Mouse (Mus musculus): Measurements from ENCODE around the gene Rnls. TPM values are rescaled to one million over a fixed set of nuclear protein-coding genes. Genes with fewer than 3 reads are reported as not detected.

Gene Rnls
- total RNA-seq, 2 experiments from 2014 or later: 2.0 TPM; not detected in 1

DNA sequence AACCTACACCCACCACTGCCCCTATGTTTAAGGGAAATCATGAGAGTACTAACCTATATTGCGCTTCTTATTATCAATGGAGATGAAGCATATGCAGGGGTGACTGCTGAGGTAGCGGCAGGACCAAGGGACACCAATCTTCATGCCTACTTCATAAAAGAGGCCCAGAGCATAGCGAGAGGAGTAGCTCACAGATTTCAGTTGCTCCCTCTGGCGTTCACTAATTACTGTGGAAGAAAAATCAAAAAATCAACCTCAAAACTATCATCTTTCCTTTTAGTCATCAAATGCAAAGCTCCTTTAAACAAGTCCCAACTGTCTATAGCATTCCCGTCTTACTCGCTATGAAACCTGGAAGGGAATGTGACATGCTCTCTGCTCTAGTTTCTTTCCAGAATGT is 189.7 kb downstream of the Rnls start:
- ATAC-seq (replicated peaks; ENCODE audit: poor library complexity, severe bottlenecking): no peak

DNA sequence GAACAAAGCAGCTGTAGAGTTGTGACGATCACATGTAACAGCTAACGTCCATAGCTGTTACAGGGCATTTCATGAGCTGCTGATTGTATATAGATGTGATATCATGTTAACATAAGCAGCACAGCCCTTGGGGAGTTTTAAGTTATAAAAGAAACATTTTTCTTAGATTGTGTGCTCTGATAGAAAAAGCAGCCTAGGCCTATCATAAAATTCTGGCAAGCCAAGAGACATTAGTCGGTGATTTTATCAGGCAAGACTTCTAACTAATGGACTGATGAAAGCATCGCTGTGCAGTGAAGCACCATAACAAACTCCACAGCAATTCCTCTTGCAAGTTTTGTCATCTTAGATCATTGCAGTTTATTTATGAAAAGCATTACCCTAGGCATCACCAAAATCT is 190.9 kb downstream of the Rnls start:
- no peak for ATAC-seq (replicated peaks; ENCODE audit: poor library complexity, severe bottlenecking)

DNA sequence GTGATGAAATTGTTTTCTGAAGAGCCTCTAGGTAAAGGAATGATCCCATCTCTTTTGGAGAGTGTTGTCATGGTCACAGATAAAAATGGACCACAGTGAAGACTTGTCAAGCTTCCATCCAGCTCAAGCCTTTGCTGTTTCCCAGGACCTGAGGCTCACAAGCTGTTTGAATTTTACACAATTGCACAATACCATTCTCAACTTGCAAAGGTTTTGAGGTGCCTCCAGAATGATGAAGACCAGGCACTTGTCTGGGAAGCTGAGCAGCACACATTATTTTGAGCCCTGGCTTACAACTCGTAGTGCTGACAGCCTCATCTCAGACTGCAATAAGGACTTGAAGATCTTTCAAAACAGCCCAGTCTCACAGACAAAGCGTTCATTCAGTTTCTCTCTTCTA is 200.0 kb downstream of the Rnls start:
- no peak for ATAC-seq (replicated peaks; ENCODE audit: poor library complexity, severe bottlenecking)

DNA sequence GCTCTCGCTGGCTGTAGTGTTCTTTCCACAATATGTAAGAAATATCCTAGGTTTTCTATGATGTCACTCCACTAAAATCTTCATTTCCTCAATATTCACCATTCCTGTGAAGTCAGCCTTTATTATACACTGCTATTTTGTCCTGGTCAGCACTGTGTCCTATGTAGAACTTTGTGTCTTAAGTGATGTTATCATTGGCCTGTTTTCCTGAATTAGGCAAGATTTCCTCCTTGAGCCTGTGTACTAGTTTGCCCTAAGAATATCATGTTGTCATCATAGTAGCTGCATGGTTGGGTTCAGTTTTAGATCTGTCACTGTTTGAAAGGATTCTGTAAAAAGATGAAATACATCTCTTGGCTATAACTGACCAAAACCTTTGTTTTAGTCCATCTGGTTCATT is 203.3 kb downstream of the Rnls start:
- ATAC-seq (replicated peaks; ENCODE audit: poor library complexity, severe bottlenecking): no peak

DNA sequence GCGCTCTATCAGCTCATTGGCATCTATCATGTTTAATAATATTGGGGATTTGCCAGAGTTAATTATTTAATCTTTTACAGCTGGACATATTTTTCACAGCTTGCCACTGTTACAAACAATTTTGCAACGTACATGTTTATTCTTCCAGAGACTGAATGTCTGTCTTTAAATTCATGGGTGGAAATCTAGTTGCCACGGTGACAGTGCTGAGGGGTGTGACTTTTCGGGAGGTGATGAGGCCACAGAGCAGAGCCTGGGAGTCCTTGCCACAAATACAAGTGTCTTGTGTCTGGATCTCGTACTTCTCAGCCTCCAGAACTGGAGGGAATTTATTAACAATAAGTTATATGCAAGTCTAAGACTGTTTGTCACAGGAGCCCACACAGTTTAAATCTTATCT is 212.5 kb downstream of the Rnls start:
- ATAC-seq (replicated peaks; ENCODE audit: poor library complexity, severe bottlenecking): no peak

DNA sequence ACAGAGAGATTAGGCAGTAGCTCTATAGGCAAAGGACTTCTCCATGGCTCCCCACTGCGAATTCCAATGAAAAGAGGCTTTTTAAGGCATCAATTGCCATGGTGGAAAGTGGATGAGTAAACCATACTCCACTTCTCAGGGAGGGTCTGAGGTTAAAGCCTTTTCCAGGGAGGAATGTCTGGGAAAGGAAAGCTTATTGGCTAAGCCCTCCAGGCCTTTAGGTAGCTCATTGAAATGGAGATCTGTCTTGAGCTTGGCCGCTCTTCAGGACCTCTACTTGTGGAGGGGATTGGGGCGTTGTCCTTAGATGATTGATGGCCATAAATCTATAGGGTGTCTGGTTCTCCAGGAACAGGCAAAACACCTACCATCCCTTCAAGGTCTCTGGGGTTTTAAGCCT is 213.2 kb downstream of the Rnls start:
- ATAC-seq (replicated peaks; ENCODE audit: poor library complexity, severe bottlenecking): no peak

DNA sequence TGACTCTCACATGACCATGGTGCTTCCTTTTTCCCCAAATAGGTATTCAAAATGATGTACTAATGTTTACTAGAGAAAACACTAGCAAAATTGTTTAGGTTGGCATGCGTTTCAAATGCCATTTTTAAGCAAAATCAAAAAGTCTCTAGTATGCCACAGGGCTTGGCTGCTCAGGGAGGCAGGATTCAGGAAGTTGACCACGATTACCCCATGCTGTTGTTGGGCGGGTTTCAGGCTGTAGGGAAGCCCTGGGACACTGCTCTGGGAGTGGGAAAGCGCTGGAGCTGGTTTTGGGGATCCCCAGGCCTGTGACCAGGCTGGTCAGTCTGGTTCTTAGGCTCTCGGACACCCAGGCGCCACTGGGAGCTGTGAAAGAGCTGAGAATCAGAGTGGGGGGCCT is 213.7 kb downstream of the Rnls start:
- peak; percentile 61 for ATAC-seq (replicated peaks; ENCODE audit: poor library complexity, severe bottlenecking)

DNA sequence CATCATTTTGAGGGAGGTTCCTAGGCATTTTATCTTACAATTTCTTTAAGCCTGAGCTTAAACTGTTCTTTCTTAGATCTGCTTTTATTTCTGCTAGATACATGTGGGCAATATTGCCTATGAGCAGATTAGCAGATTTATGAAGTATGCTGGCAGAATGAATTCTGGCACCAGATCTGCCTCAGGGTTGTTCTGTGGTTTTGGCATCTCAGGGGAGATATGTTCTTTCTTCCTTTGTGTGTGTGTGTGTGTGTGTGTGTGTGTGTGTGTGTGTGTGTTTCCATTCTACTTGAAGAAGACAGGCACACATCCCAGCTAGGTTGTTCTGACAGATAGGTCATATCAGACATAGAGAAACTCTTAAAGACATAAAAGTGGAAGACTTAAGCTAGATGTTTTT is 218.1 kb downstream of the Rnls start:
- ATAC-seq (replicated peaks; ENCODE audit: poor library complexity, severe bottlenecking): no peak

DNA sequence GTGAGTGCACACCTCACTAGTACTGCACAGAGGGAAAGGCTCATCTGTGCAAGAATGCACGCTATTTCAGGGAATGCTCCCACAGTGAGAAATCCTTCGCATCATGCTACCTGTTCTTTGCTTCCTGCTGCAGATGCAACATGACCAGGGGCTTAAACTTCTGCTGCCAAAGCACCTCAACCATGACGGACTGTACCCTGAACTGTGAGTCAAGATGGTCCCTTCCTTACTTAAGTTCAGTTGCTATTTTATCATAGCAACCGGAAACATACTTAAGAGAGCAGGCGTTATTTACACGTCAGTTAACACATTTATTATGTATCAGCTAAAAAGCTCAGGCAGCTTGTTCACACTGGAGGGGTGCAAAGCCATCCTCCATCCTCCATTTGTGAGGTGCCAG is 222.2 kb downstream of the Rnls start:
- ATAC-seq (replicated peaks; ENCODE audit: poor library complexity, severe bottlenecking): no peak

DNA sequence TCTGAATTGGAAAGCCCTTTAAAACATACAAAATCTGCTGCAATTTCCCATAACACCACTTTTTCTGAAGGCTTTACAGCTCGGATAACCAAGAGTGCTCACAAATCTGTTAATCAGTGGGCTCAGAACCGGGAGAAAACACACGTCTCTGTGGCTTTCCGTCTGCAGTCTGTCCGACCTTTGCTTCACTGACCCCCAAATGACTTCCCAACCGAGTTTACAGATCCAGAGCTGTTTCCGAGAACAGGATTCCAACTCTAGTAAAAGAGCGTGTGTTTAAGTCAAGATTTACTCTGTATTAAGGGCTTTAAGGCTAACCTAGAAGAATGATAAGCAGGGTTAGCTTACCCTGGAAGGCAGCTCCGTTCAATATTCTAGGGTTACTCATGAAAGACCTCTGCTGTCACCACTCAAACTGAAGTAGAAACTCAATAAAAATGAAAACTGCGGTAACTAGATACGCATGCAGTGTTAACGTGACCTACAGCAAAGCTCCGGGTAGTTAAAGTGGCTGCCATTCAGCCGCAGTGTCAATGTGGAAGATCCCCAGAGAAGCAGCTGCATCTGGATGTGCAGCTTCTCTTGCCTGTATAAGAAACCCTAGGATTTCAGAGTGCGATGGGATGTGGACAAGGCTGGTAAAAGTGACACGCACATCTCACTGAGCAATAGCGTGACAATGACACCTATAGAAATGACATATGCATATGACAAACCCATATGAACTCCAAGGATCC is 224.4 kb downstream of the Rnls start:
- ATAC-seq (replicated peaks; ENCODE audit: poor library complexity, severe bottlenecking): no peak

DNA sequence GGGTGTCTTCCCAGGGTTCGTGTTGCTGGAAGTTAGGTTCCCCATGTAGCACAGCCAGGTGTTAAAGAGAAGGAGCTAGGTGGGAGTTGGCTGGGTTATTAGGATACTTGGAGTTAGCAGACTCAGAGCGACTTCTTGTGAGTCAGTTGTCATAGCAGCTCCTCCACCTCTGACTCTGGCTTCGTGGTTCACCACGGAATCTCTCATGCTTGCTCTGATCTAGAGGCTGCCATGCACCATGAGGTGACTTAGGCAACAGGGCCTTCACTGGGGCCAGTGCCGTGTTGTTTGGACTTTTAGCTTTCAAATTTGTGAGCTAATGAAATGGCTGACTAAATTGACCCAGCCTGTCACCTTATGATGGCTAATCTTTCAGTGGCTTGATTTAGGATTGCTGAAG is 227.3 kb downstream of the Rnls start:
- no peak for ATAC-seq (replicated peaks; ENCODE audit: poor library complexity, severe bottlenecking)

DNA sequence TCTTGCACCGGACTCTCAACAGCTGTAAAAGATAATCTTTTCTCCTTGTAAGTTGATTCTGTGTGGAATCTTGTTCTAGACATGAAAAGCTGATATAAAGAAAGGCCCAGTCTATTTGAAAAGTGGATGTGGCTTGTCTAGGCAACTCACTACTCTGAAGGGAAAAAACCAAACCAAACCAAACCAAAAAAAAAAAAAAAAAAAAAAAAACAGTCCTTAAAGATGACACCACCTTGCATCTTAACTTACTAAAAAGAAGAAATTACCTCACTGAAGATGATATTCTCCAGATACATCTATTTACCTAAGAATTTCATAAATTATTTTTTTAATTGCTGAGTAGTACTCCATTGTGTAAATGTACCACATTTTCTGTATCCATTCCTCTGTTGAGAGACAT is 230.2 kb downstream of the Rnls start:
- no peak for ATAC-seq (replicated peaks; ENCODE audit: poor library complexity, severe bottlenecking)

DNA sequence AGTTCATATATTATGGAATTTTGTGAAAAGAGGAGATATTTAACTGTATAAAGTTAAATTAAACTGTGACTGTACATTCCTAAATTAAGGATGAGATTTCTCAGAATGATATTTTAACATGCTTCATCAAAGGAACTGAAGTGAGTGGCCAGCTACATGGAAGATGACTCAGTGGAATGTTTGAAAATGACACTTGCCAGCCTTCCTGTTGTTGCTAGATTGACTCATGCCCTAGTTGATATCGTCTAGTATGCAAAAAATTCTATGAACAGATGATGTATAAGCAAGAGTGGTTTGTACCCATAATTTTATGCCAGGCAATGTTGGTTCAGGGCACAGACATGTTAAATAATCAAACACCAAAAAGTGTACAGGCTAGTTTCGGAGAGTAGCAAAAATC is 232.2 kb downstream of the Rnls start:
- ATAC-seq (replicated peaks; ENCODE audit: poor library complexity, severe bottlenecking): no peak

DNA sequence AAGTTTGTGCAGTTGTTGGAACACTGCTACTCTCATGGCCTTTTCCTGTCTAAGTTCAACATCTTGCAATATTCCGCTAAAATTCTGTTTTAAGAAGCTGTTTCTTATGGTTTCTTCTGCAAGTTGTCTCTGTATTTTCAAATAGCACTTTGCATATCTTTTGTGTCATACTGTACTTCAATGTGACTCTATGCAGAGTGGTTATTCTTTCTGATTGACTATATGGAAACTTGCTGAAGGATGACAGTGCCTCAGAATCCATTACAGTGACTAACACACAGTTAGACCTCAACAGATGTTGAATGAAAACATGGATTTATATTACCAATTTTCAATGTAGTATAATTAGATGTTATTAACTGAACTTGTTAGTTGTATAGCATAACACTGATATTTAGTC is 232.9 kb downstream of the Rnls start:
- ATAC-seq (replicated peaks; ENCODE audit: poor library complexity, severe bottlenecking): no peak

DNA sequence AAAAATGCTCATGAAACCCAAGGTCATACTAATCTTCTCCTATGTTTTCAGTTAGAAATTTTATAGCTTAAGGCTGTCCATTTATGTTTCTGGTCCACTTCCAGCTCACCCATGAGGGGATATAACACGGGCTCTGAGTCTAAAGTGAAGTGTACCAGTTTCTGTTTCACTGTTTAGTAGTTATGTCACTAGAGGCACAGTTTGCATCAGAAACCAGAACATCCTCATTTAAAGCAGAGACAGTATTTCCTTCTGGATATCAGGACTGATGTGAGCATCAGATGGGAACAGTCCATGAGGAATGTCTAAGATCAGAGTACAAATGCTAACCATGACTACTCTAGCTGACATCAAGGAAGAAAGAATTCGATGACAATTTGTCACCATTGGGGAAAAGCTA is 233.9 kb downstream of the Rnls start:
- peak; percentile 56 for ATAC-seq (replicated peaks; ENCODE audit: poor library complexity, severe bottlenecking)

DNA sequence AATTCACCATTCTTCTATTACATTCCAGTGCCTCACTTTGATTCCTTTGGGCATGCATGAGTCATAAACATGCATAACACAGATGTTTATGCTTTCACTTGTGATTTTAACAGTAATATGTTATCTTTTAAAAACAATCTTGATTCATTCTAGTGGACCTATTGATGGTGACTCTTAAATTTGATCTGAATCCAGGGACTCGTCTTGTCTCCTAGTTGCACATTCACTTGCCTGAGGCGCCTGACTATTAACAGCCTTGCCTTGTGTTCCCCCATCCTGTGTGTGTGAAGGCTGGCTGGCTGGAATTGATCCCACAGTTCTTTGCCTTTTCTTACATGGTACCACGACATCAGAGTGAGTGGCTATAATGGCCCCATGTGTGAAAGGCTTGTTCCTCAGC is 243.7 kb downstream of the Rnls start:
- no peak for ATAC-seq (replicated peaks; ENCODE audit: poor library complexity, severe bottlenecking)

DNA sequence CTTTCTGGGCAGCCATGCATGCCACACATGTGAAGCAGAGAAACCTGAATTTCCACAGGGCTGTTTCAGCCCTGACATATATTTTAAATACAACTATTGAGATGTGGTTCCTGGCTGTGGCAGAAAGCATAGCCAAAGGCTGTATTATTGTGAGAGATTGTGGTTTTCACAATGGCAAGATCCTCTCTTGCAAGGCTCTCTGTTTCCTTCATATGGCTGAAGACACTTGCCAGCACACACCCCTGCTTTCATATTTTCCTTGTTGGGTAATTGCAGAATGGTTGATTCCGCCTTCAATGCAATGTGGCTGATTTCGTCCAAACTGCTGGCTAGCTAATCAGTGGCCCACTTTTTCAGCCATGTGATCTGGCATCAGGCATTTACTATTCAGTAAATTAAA is 248.9 kb downstream of the Rnls start:
- peak; percentile 35 for ATAC-seq (replicated peaks; ENCODE audit: poor library complexity, severe bottlenecking)

DNA sequence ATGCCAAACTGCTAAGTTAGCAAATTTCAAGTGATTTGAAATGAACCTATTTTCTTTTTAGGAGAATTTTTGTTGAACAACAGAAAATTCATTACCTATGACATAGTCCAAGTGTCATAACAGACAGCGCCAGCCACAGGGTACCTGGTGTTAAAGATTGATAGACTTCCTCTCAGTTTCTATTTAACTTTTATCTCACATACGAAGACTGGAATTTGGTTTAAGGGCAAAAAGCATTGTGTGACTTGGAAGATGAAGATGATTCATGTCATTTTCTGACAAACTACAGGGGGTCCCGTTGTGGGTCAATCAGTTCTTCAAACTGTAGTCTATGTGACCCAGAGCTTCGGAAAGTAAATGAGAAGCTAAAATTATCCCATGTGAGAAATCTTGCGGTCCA is 254.8 kb downstream of the Rnls start:
- ATAC-seq (replicated peaks; ENCODE audit: poor library complexity, severe bottlenecking): no peak

DNA sequence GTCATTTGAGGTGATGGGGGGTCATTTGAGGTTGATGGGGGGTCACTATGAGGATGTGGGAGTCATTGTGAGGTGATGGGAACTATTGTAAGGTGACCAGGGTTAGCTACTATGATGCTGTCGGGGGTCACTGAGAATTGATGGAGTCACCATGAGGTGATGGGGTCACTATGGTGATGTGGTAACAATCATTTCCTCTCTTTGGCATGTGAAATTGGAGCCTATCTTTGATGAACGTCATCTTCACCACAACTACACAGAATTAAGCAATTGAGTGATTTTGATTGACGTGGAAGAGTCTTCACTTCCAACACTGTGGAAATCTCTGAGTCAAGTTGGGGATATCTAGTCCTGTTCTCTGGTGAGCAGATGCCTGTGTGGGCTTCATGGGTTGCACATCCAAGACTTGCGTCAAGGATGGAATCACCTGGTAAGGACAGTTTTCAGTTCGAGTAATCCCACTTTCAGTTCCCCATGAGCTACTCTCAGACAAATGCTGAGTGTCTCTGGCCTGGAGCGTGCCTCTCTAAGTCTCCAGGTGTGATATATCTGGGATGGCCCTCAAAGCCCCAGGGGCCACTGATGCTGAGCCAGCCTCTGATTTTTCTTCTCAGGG is 269.4 kb downstream of the Rnls start:
- peak; percentile 69 for ATAC-seq (replicated peaks; ENCODE audit: poor library complexity, severe bottlenecking)

DNA sequence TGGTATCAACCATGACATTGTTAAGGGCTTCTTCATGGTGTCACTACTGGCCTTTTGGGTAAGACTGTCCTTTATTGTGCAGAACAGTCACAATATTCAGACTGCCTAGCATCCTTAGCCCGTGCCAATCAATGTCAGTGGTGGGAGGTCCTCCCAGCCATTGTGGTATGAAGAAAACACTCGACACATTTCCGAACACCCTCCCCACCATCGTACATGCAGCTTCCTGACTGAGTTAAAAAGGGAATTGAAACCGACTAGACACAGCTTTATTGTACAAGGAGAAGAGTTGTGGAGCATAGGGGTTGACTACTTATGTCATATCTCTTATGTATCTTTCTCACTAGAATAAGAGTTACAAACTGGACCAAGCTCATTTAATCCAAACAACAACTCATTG is 272.1 kb downstream of the Rnls start:
- peak; percentile 80 for ATAC-seq (replicated peaks; ENCODE audit: poor library complexity, severe bottlenecking)

DNA sequence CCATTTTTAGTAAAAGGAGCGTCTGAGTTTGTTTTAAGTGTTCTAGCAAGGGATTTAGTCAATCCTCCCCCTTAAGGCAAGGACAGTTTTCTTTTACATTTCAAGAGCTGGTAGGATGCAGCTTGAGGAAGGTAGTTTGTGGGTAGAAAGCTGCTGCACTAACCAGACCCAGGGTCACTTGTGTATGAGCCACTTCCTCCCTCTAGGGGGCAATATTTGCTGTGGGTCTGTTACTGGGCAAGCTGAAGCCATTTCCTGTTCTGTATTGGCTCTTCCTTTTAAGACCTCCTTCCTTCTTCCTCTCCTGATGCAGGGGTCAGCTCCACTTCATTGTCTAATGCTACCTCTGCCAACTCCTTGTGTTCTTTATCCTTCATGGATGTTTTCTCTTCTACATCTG is 273.2 kb downstream of the Rnls start:
- peak; percentile 56 for ATAC-seq (replicated peaks; ENCODE audit: poor library complexity, severe bottlenecking)

DNA sequence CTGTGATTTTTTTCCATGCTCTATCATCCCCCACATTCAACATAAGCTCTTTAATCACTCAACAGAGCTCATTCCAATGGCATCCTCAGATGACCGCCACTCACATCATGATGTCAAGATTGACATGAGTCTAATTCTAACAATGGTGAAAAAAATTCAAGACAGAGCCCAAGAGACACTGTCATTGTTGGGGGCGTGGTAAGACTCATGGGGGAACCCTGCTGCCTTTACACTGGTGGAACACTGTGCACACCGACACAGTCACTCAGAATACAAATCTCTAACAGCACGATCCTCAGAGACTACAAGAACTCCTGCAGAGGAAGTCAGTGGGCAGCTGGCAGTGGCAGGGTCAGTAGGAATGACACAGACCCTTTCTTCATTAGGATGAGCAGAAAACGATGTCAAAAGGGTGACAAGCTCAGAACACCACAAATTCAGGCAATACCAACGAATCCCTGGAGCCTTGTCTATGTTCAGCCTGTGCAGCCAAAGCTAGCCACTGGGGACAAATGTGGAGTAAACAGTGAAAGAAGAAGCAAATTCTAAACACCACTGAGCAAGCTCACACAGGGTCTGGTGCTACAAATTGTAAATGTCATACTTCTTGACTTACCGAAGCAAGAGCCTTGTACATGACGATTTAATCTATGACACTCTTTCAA is 277.3 kb downstream of the Rnls start:
- no peak for ATAC-seq (replicated peaks; ENCODE audit: poor library complexity, severe bottlenecking)

Measured in granulocyte monocyte progenitor cell, adult 5-6 weeks (primary cell).